In the genomic region with DNA sequence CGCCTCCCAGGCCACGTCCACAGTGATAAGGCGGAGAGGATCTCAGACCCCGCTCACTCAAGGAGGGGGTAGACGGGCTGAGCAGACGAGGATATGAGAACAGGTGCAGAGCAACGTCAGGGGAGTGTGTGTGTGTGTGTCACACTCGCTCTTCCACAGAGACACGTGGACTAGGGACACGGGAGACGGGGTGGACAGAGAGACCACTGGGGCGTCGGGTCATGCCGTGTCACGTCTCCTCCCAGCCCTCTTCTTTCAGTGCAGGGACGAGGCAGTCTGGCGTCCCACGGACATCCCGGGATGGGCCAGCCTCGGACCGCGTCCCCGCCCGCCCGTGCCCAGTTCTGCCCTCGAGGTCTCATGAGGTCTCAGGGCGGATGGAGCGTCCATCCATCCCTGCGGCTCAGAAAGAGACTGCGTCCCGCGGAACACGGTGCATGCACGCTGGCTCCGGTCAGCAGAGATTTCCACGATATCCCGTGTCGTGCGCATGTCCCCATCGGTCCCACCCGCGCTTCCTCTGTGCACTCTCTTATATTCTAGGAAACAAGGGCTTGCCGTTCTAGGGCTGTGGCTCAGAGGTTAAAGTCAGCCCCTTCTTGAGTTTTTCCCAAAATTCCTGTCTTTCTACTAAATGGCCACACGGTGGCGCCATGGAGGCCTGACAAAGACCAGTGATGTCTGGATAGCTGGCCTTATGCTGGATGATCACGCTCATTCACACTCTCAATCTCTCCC, we compare ENCODE assay signal across 9 mouse cellular contexts. TPM values are rescaled to one million over a fixed set of nuclear protein-coding genes. Genes with fewer than 3 reads are reported as not detected.
A peak's percentile ranks its signal among the peaks of the same experiment; 100 is the strongest.
DNase-seq lines count a peak whose midpoint lies in the region; ATAC-seq lines count a peak whose summit lies in the region.
"Had no signal": no experiment of that assay in that cellular context is flagged by ENCODE, and none has a peak within 500 bp of the region (broad histone marks: within the 10 kb centered on the region; RNA-seq: fewer than 3 reads in every experiment).

No protein-coding gene starts in this region.

- peak overlapping the region; percentile 64 for H3K4me2 ChIP-seq in heart, embryonic 12.5 days
- H3K4me2 ChIP-seq in kidney, embryonic 15.5 days = peak overlapping the region; percentile 65
- peak overlapping the region; percentile 64 for H3K4me2 ChIP-seq in liver, embryonic 12.5 days
- H3K4me2 ChIP-seq in neural tube, embryonic 12.5 days (replicated peaks) = peak overlapping the region; percentile 60

- H3K4me3 ChIP-seq in heart, embryonic 12.5 days = peak overlapping the region; percentile 34
- peak overlapping the region; percentile 31 for H3K4me3 ChIP-seq in kidney, embryonic 15.5 days (replicated peaks)
- peak overlapping the region; percentile 23 for H3K4me3 ChIP-seq in liver, embryonic 12.5 days
- peak overlapping the region; percentile 26; the same call in 1 of the 2 replicates for H3K4me3 ChIP-seq in neural tube, embryonic 12.5 days

- H3K4me1 ChIP-seq in heart, embryonic 12.5 days (replicated peaks) = 0 out of 2 replicates have a peak, but pooled peaks cover 2% of the 10 kb centered on the region
- peaks cover 5% of the 10 kb centered on the region; the same call in 1 of the 2 replicates for H3K4me1 ChIP-seq in kidney, embryonic 15.5 days
- H3K4me1 ChIP-seq in liver, embryonic 12.5 days = 0 out of 2 replicates have a peak, but pooled peaks cover 6% of the 10 kb centered on the region
- H3K4me1 ChIP-seq in neural tube, embryonic 12.5 days = no peaks in the 10 kb centered on the region

- H3K9ac ChIP-seq in heart, embryonic 12.5 days = no peak overlapping the region
- H3K9ac ChIP-seq in kidney, embryonic 15.5 days = no peak overlapping the region
- H3K9ac ChIP-seq in liver, embryonic 12.5 days = no peak overlapping the region
- peak overlapping the region; percentile 55 for H3K9ac ChIP-seq in neural tube, embryonic 12.5 days

- WGBS in heart, embryonic 12.5 days = 15% methylated on average over 46 of the region's 46 CpGs
- WGBS in kidney, embryonic 15.5 days = 21% methylated on average over 46 of the region's 46 CpGs
- 16% methylated on average over 45 of the region's 46 CpGs for WGBS in liver, embryonic 12.5 days (ENCODE audit: insufficient replicate concordance)
- 23% methylated on average over 45 of the region's 46 CpGs for WGBS in neural tube, embryonic 12.5 days

- H3K27me3 ChIP-seq in heart, embryonic 12.5 days (replicated peaks) = no peaks in the 10 kb centered on the region
- H3K27me3 ChIP-seq in kidney, embryonic 15.5 days = no peaks in the 10 kb centered on the region
- peaks cover 3% of the 10 kb centered on the region; the same call in 1 of the 2 replicates for H3K27me3 ChIP-seq in liver, embryonic 12.5 days (replicated peaks)
- no peaks in the 10 kb centered on the region for H3K27me3 ChIP-seq in neural tube, embryonic 12.5 days (replicated peaks)

- peak; percentile 26 for DNase-seq in A20 (ENCODE audit: low read depth, low spot score)
- DNase-seq in Muller cell, postnatal 12 days (ENCODE audit: inconsistent ontology term) = peak; percentile 54
- DNase-seq in cerebellum, postnatal 4 days (ENCODE audit: low spot score in 2 of 2) = peak; percentile 23 to 29
- DNase-seq in thymus, postnatal 0 days (ENCODE audit: low spot score) = peak; percentile 61

- no peaks in the 10 kb centered on the region for H3K36me3 ChIP-seq in heart, embryonic 12.5 days
- no peaks in the 10 kb centered on the region for H3K36me3 ChIP-seq in kidney, embryonic 15.5 days
- no peaks in the 10 kb centered on the region for H3K36me3 ChIP-seq in liver, embryonic 12.5 days
- H3K36me3 ChIP-seq in neural tube, embryonic 12.5 days = no peaks in the 10 kb centered on the region

- 0 out of 2 replicates have a peak, but pooled peaks cover 4% of the 10 kb centered on the region for H3K9me3 ChIP-seq in heart, embryonic 12.5 days (replicated peaks)
- H3K9me3 ChIP-seq in kidney, embryonic 15.5 days (replicated peaks) = no peaks in the 10 kb centered on the region
- H3K9me3 ChIP-seq in liver, embryonic 12.5 days (replicated peaks) = no peaks in the 10 kb centered on the region
- no peaks in the 10 kb centered on the region for H3K9me3 ChIP-seq in neural tube, embryonic 12.5 days

- ATAC-seq in heart, embryonic 12.5 days (ENCODE audit: insufficient number of reproducible peaks, low FRiP score) = peak; percentile 73
- ATAC-seq in kidney, embryonic 15.5 days (replicated peaks; ENCODE audit: low FRiP score) = peak; percentile 70
- ATAC-seq in liver, embryonic 12.5 days = peak; percentile 58; the same call in 1 of the 2 replicates
- peak; percentile 80 for ATAC-seq in neural tube, embryonic 12.5 days (ENCODE audit: low FRiP score, low read depth)

- no peak overlapping the region for H3K27ac ChIP-seq in heart, embryonic 12.5 days (ENCODE audit: poor library complexity, severe bottlenecking)
- no peak overlapping the region for H3K27ac ChIP-seq in kidney, embryonic 15.5 days
- H3K27ac ChIP-seq in liver, embryonic 12.5 days = no peak overlapping the region
- H3K27ac ChIP-seq in neural tube, embryonic 12.5 days = no peak overlapping the region
- H3K27ac ChIP-seq: macrophage had no signal

RNA-seq across cellular contexts. Expression of gene Olfr466, which starts 25.9 kb away (rescaled TPM):
- polyA plus RNA-seq in heart, embryonic 12.5 days (2016; fragmentation: Nextera tagmentation; extraction: Ambion mirVana) = not detected in 2 replicates
- not detected in 2 replicates for polyA plus RNA-seq in kidney, embryonic 15.5 days (2015; fragmentation: Nextera tagmentation; extraction: Ambion mirVana)
- polyA plus RNA-seq in liver, embryonic 12.5 days (2016; fragmentation: Nextera tagmentation; extraction: Ambion mirVana) = not detected in 2 replicates
- not detected in 2 replicates for polyA plus RNA-seq in neural tube, embryonic 12.5 days (2016; fragmentation: Nextera tagmentation; extraction: Ambion mirVana)
- not detected in 2 replicates for polyA plus RNA-seq in thymus, postnatal 0 days (2015; fragmentation: Nextera tagmentation; extraction: Ambion mirVana)
- polyA plus RNA-seq: macrophage had no signal

RNA-seq across cellular contexts. Expression of gene Nlrp4f, which starts 29.9 kb away (rescaled TPM):
- polyA plus RNA-seq in heart, embryonic 12.5 days (2016; fragmentation: Nextera tagmentation; extraction: Ambion mirVana) = not detected in 2 replicates
- polyA plus RNA-seq in kidney, embryonic 15.5 days (2015; fragmentation: Nextera tagmentation; extraction: Ambion mirVana) = not detected in 2 replicates
- polyA plus RNA-seq in liver, embryonic 12.5 days (2016; fragmentation: Nextera tagmentation; extraction: Ambion mirVana) = not detected in 2 replicates
- polyA plus RNA-seq in neural tube, embryonic 12.5 days (2016; fragmentation: Nextera tagmentation; extraction: Ambion mirVana) = 0.10 TPM in 1 of 2 replicates, not detected in the other
- polyA plus RNA-seq in thymus, postnatal 0 days (2015; fragmentation: Nextera tagmentation; extraction: Ambion mirVana) = not detected in 2 replicates

RNA-seq across cellular contexts. Expression of gene Olfr465-ps1, which starts 38.0 kb away (rescaled TPM):
- polyA plus RNA-seq in heart, embryonic 12.5 days (2016; fragmentation: Nextera tagmentation; extraction: Ambion mirVana) = not detected in 2 replicates
- polyA plus RNA-seq in kidney, embryonic 15.5 days (2015; fragmentation: Nextera tagmentation; extraction: Ambion mirVana) = not detected in 2 replicates
- not detected in 2 replicates for polyA plus RNA-seq in liver, embryonic 12.5 days (2016; fragmentation: Nextera tagmentation; extraction: Ambion mirVana)
- polyA plus RNA-seq in neural tube, embryonic 12.5 days (2016; fragmentation: Nextera tagmentation; extraction: Ambion mirVana) = not detected in 2 replicates
- not detected in 2 replicates for polyA plus RNA-seq in thymus, postnatal 0 days (2015; fragmentation: Nextera tagmentation; extraction: Ambion mirVana)
- polyA plus RNA-seq: macrophage had no signal
